Mouse (Mus musculus) inflammation-experienced regulatory T-cells, adult 16 weeks (primary cell): Measurements from ENCODE around the gene Gm20812. TPM values are rescaled to one million over a fixed set of nuclear protein-coding genes. Genes with fewer than 3 reads are reported as not detected.

ENCODE experiments used
- polyA plus RNA-seq: library from polyadenylated mRNA; unstranded; fragments of 100-300 nt; shearing (Covaris generic); gene quantifications from one replicate; pipeline ENCODE4 v1.2.1, GENCODE M21; 2017

Gene Gm20812
- polyA plus RNA-seq = not detected

GRCm38 (mm10) chrY:12381681-12382080 is at the start of gene Gm20812:
TSS of gene Gm20812 (plus strand) at chrY:12381981.

Other genes starting within 250 kb of the Gm20812 start
- gene Gm29554, start 108.0 kb upstream of the Gm20812 start, polyA plus RNA-seq = not detected